Mouse (Mus musculus) spleen, adult 18-20 months (tissue): ENCODE results near the gene Bbox1.

ENCODE experiments used
- DNase-seq, 2 experiments: peaks; one replicate each; pipeline ENCODE4 v3.0.0; 2022; ENCODE audit warnings: mixed read lengths in 2 of 2

Gene Bbox1

DNA sequence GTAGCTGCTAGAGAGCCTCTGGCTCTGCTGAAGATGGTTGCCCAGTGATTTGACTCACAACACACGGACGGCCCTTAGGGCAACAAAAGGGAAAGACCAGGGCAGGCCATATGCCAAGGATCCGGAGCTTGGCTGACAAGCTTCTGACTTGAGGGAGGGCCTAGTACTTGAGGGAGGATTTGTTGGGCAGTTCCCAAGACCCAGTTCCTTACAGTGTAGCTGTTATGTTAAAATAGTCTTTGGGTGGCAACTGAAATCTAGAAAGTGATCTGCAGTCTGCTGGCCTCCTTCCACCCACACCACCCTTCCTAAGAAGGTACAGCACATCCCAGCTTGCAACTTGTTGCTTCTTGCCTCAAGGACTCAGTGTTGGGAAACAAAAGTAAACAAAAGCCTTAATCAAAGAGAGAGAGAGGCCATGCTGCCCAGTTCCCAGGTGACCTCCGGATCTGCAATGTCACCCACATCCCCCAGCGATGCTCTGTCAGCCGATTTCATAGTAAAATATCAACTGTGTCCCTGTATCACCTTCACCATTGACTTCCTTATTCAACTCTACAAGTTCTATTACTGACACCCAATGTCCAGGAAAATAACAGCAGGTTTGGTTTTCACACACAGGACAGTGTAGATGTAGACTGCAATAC is at the start of gene Bbox1:
Bbox1 (minus strand) TSS at position 52 of the 647 bp plus-strand sequence.
- no peak for DNase-seq

DNA sequence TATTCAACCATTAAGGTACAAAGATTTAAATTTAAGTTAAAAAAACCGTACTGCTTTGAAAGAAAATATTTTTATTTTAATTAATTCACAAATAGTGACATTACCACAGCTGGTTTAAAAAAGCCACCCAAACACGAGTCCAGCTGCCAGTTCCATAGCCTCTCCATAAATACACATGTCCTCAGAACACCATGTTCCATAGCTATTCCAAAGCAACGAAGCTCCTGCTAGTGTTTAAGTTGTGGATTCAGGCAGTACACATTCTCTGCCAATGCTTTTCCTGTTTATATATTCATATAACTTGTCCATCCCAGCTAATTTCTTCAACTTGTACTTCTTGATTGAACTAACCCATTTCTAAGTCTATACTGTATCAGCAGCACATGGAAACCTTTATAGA is 49.5 kb upstream of the Bbox1 start:
- no peak for DNase-seq

DNA sequence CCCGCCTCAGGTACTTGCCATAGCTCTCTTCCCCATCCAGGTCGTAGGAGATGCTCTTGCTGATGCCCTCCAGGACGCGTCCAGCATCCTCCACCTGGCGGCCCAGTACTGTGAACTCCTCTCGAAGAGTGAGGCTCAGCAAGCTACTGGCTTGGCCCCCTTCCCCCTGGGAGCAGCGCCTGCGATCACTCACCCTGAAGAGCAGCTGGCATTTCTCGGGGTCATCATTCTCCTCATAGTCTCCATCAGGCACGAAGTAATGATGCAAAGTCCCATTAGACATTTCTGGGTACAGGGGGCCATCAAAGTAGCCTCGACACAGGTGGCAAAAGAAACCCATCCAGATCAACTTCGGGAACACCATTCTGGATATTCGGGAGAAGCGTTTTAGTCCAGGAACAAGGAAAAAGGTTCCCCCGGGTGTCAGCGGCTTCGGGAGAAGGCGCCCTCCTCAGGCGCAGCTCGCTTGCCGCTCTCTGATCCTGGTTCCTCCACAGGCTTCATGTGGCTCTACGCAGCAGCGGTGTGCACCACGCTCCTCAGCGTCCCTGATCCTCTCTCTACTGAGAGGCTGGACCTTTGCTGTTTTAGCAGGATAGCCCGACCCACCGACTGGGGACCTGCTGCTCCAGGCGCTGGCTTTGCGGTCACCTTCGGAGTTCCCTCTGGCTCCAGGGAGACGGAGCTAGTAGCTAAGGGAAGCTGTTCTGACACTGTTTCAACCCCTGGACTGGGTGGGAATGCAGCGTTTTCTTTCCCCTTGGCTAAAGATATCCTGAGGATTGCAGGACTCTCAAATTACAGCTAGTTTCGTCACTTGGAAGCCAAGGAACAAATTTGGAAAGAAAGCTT is 48.3 kb upstream of the Bbox1 start, which contains the start of gene Fibin:
Fibin (minus strand) TSS at position 752 of the 852 bp plus-strand sequence.
- no peak for DNase-seq

- DNase-seq = no peak
Observed at GRCm38 (mm10) chr2:110353302-110353970, 39.1 kb upstream of the Bbox1 start.

GRCm38 (mm10) chr2:110351843-110352251 is 37.5 kb upstream of the Bbox1 start:
- no peak for DNase-seq

GRCm38 (mm10) chr2:110351406-110351805 is 37.0 kb upstream of the Bbox1 start:
- DNase-seq = no peak

DNA sequence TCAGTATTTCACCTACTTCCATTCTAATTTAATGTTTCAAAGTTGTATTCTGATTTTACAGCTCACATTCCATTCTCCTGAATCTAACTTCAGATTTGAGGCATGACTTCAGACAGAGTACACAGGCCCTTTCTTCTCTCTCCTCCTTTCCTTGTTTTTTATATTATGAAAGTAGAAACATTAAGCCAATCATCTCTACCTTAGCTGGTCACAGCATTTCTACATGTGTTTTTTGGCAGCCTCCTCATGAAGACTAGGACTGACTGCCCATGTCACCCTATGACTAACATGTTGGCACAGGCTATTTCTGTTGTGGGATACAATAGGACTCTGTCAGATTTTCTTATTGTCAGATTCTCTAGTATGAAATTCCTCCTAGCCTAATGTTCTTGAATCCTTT is 14.6 kb upstream of the Bbox1 start:
- DNase-seq = no peak

DNA sequence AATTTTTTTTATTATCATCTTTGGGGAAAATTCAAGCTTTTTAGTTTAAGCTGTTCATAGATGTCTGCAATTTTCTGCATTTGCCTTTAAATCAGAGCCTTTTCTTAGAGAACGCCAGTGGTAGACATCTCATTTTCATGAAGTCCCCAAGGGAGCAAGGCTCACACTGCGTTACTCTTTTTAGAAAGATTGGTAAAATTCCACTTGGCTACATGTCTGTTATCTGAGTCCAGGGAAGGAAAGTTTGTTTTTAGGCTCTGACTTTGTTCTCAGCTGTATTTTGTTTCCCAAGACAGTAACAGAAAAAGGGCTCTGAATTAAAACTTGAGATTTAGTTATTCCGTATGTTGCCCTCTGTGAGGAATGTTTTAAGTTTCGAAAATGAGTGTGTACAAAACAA is 5.6 kb upstream of the Bbox1 start:
- no peak for DNase-seq

DNA sequence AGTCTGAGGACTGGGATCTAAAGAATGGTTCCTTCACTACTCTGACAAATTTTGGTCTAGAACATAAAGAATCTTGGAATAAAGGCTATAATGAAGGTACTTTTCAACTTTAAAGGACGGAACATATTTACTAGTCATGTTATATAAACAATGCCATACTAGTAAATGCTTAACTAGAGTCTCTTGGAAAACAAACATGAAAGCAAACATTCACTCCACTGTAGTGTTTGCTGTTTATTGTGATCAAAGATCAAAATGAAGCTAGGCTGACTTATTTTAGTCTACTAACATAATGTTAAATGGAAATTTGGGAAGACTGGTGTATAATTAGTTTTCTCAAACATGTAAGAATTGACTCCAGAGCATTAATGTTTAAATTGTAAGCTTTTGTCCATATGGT is 4.9 kb upstream of the Bbox1 start:
- DNase-seq = no peak

DNA sequence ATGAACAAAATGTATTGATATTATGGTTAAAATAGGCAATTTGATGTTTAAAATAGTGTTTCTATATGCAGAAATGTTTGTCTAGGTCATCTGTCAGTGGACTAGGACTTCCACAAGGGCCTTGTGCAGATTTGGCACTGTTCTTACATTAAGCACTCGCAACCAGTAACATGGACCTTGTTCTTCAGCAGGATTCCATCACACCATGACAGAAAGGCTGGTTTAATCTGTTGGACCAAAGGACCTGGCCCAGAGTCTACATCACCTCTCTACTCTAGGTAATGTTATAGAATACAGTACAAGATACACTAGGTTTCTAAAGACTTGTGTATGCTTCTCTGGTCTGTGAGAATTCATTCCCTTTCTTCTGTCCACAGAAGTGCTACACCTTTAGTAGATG is 4.4 kb upstream of the Bbox1 start:
- no peak for DNase-seq

- DNase-seq = no peak
Observed at GRCm38 (mm10) chr2:110316116-110316883, 1.9 kb upstream of the Bbox1 start.

- no peak for DNase-seq
Observed at GRCm38 (mm10) chr2:110314074-110314473, 286 bp downstream of the Bbox1 start.

DNA sequence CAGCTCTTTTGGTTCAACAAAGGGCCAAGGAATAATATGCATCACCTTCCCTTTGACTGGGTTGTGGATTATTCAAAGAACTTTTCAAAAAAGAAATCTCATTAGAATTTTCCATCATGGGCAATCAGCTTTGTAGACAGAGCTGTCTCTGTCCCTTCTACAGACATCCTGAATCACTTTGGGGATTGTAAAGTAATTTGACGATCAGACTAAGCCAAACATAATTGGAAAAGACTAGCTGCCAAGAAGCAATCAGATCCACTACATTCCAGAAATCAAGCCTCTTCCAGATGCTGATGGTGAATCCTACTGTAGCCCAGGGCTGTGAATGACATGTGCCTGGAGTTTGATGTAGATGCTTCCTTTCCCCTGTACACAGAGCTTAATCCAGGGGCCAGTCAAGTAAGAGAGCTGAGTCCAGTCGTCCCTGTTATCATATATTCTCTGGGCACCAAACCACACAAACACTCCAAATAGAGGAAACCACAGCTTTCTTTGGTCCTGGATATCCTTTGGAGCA is 995 bp downstream of the Bbox1 start:
- DNase-seq = no peak

DNA sequence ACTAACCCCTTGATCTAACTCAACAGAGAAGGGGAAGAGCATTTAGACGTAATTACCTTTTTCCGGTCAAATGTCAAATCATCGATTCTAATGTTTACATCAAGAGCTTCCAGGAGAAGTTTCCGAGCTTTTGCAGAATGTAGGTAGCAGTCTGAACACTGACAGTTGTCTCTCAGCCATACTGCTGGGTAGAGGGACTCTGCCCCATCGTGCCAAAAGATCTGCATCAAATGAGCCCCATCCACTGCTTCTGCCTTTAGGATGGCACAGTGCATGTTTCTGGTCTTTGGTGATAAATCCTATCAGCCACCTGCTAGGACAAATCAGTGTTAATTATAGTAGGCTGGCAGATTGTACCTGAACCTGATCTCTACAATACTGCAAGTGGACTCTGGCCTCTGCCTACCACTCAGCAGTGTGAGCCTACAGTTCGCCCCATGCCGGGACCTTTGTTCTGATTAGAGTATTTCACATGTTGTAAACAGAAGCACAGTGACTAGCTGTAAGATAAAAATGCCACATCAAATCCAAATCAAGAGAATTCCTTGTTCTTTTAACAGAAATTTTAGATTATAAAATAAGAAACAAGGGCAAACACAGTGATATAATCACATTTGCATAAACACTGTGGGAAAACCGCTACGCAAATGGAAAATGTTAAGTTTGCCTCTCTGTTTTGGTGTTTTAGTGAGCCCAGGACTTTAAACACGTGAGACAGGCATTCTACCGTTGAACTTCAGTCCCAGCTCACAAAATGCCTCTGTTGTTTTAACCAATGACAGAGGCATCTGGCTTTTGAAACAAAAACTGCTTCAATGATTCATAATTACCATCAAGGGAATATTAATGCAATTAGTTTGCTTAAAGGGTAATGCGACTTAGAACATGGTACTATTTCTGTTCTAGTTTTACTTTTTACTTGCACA is 8.7 kb downstream of the Bbox1 start:
- no peak for DNase-seq

GRCm38 (mm10) chr2:110302261-110302660 is 12.1 kb downstream of the Bbox1 start:
- DNase-seq = no peak

DNA sequence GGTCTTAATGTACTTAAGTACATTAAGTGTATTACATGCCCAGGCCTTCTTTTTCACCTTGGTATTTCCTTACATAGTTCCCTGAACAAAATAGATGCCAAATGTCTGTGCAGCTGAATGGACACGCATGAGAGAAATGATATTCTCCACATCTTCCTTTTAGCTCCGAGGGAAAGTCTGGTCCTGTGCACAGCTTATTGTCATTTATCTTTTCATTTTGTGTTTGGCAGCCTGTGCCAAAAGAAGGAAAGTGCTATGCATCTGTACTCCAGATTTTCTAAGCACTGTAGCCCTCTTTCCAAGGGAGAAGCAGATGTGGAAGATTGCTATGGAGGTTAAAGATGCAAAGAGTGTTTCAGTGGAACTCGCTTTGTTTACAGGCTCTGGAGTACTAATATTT is 13.0 kb downstream of the Bbox1 start:
- DNase-seq = no peak

DNA sequence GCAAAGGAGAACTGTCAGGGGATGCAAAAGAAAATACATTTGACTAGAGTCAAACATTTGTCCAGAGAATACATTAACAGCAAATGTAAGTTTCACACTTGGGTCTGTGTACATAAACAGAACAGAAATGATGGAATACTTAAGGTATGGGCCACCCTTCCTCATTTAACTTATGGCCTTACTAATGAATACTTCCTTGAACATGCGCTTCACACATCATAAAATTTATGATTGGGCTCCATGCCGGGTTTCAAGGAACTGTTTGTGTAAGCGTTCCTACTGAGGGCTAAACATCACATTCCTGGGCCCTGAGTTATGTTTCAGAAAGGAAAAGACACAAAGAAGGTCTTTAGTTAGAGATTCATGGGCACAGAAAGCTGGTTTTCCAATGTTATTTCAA is 19.4 kb downstream of the Bbox1 start:
- DNase-seq = no peak

GRCm38 (mm10) chr2:110287959-110288358 is 26.4 kb downstream of the Bbox1 start:
- DNase-seq = no peak

GRCm38 (mm10) chr2:110285829-110286504 is 28.4 kb downstream of the Bbox1 start:
- DNase-seq = no peak

DNA sequence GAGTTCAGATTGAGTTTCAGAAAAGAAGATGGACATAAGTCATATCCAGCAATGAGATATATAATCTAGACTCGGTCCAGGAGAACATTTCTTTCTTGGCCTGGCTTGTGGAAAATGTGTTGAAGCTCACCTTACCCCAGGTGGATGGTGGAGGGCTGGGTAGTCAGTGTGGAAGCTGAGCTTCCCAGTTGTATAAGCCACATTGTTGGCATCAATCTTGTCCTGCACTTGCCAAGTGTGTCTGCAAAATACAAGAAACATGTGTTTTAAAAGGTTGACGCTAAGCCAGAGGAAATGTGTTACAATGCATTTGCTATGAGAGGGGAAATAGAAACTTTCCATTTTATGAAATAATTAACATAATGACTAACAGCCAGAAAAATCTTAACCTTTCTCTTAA is 38.9 kb downstream of the Bbox1 start:
- no peak for DNase-seq

DNA sequence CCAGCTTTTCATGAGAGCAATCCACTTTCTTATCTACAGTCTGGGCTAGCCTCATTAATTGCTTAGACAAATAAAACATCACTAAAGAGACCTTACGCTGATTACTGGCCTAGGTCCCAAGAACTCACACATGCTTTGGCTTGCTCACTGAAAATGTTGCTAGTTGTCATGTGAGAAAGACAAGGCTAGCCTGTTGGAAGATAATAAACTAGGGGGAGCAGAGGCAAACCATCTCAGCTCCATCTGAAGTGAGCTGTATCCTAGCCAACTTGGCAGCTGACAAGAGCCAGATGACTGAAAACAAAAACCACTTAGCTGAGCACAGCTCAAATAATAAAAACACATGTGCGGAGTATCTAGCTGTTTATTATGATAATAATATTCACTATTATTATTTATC is 40.2 kb downstream of the Bbox1 start:
- no peak for DNase-seq
